Comparison of ENCODE assay signal across 7 mouse cellular contexts in genomic region chr5:117286286-117286685, GRCm38 (mm10). TPM values are rescaled to one million over a fixed set of nuclear protein-coding genes. Genes with fewer than 3 reads are reported as not detected.
A peak's percentile ranks its signal among the peaks of the same experiment; 100 is the strongest.
DNase-seq lines count a peak whose midpoint lies in the region; ATAC-seq lines count a peak whose summit lies in the region.

No protein-coding gene starts in this region.

- peak overlapping the region; percentile 71 for H3K4me2 ChIP-seq in forebrain, embryonic 13.5 days
- peak overlapping the region; percentile 71 for H3K4me2 ChIP-seq in liver, embryonic 11.5 days
- peak overlapping the region; percentile 87 for H3K4me2 ChIP-seq in stomach, embryonic 16.5 days (ENCODE audit: low read depth, low read length)

- 49% methylated on average over 3 of the region's 3 CpGs for WGBS in forebrain, embryonic 13.5 days
- WGBS in liver, embryonic 11.5 days, result 63% methylated on average over 3 of the region's 3 CpGs
- WGBS in stomach, embryonic 16.5 days, result 51% methylated on average over 3 of the region's 3 CpGs

- peaks cover 37% of the 10 kb centered on the region for H3K36me3 ChIP-seq in megakaryocyte, embryonic 14.5 days (replicated peaks; ENCODE audit: low read length)
- H3K36me3 ChIP-seq in forebrain, embryonic 13.5 days (ENCODE audit: poor library complexity, severe bottlenecking), result peaks cover 42% of the 10 kb centered on the region
- H3K36me3 ChIP-seq in liver, embryonic 11.5 days (ENCODE audit: control insufficient read depth, insufficient read depth, low read length), result peaks cover 20% of the 10 kb centered on the region; the same call in 1 of the 2 replicates
- peaks cover 7% of the 10 kb centered on the region; the same call in 1 of the 2 replicates for H3K36me3 ChIP-seq in stomach, embryonic 16.5 days (ENCODE audit: control insufficient read depth, insufficient read depth, low read length)

- no peak for ATAC-seq in megakaryocyte, adult 5-6 weeks (ENCODE audit: poor library complexity, severe bottlenecking)
- no peak for ATAC-seq in forebrain, embryonic 13.5 days
- no peak for ATAC-seq in liver, embryonic 11.5 days (replicated peaks; ENCODE audit: low FRiP score)
- no peak for ATAC-seq in stomach, embryonic 16.5 days (ENCODE audit: insufficient read depth, low FRiP score)
- no peak for ATAC-seq in cerebellum, adult (ENCODE audit: insufficient number of reproducible peaks, low FRiP score, low TSS enrichment)

- H3K9ac ChIP-seq in forebrain, embryonic 13.5 days, result peak overlapping the region; percentile 86
- peak overlapping the region; percentile 85 for H3K9ac ChIP-seq in liver, embryonic 11.5 days (ENCODE audit: low read depth, low read length)
- H3K9ac ChIP-seq in stomach, embryonic 16.5 days (ENCODE audit: low read length), result peak overlapping the region; percentile 91

- DNase-seq in liver, embryonic 11.5 days (ENCODE audit: low spot score), result no peak
- no peak for DNase-seq in cerebellum, postnatal 36 days

- peak overlapping the region; percentile 92 for H3K4me3 ChIP-seq in megakaryocyte, embryonic 14.5 days (replicated peaks)
- H3K4me3 ChIP-seq in forebrain, embryonic 13.5 days, result peak overlapping the region; percentile 72
- peak overlapping the region; percentile 83 for H3K4me3 ChIP-seq in liver, embryonic 11.5 days (ENCODE audit: low read depth, low read length)
- H3K4me3 ChIP-seq in stomach, embryonic 16.5 days (replicated peaks; ENCODE audit: low read length), result peak overlapping the region; percentile 95

- peaks cover 32% of the 10 kb centered on the region for H3K4me1 ChIP-seq in megakaryocyte, embryonic 14.5 days
- peaks cover 37% of the 10 kb centered on the region for H3K4me1 ChIP-seq in forebrain, embryonic 13.5 days
- H3K4me1 ChIP-seq in liver, embryonic 11.5 days (replicated peaks; ENCODE audit: control insufficient read depth, insufficient read depth, low read length), result peaks cover 17% of the 10 kb centered on the region
- peaks cover 22% of the 10 kb centered on the region for H3K4me1 ChIP-seq in stomach, embryonic 16.5 days (ENCODE audit: control insufficient read depth, insufficient read depth, low read length)

- H3K27ac ChIP-seq in forebrain, embryonic 13.5 days, result no peak overlapping the region
- H3K27ac ChIP-seq in liver, embryonic 11.5 days (ENCODE audit: low read depth, low read length), result no peak overlapping the region
- H3K27ac ChIP-seq in stomach, embryonic 16.5 days (ENCODE audit: low read length), result no peak overlapping the region; the same call in 1 of the 2 replicates

- peaks cover 2% of the 10 kb centered on the region for H3K27me3 ChIP-seq in megakaryocyte, embryonic 14.5 days (replicated peaks)
- no peaks in the 10 kb centered on the region for H3K27me3 ChIP-seq in forebrain, embryonic 13.5 days
- no peaks in the 10 kb centered on the region for H3K27me3 ChIP-seq in liver, embryonic 11.5 days (replicated peaks; ENCODE audit: control insufficient read depth, insufficient read depth, low read length)
- H3K27me3 ChIP-seq in stomach, embryonic 16.5 days (ENCODE audit: control insufficient read depth, insufficient read depth, low read length), result no peaks in the 10 kb centered on the region

- H3K9me3 ChIP-seq in megakaryocyte, embryonic 14.5 days, result peaks cover 5% of the 10 kb centered on the region
- H3K9me3 ChIP-seq in forebrain, embryonic 13.5 days (replicated peaks), result no peaks in the 10 kb centered on the region
- no peaks in the 10 kb centered on the region for H3K9me3 ChIP-seq in liver, embryonic 11.5 days (ENCODE audit: control insufficient read depth, low read length)
- 0 out of 2 replicates have a peak, but pooled peaks cover 3% of the 10 kb centered on the region for H3K9me3 ChIP-seq in stomach, embryonic 16.5 days (replicated peaks; ENCODE audit: control insufficient read depth, low read length)

RNA-seq across cellular contexts. Expression of gene Pebp1, which starts 1.1 kb away (rescaled TPM):
- polyA plus RNA-seq in megakaryocyte, embryonic 14.5 days (2012; ENCODE audit: insufficient read depth, low replicate concordance), result 298 and 687 TPM in 2 replicates
- 63.2 and 65.1 TPM in 2 replicates for total RNA-seq in megakaryocyte, adult 5-6 weeks (2015)
- 29.2 and 32.2 TPM in 2 replicates for total RNA-seq in megakaryocyte, adult 5-6 weeks (2017)
- polyA plus RNA-seq in forebrain, embryonic 13.5 days (2015; fragmentation: Nextera tagmentation; extraction: Ambion mirVana), result 1,080 and 1,130 TPM in 2 replicates
- polyA plus RNA-seq in liver, embryonic 11.5 days (2014; fragmentation: Nextera tagmentation; extraction: Ambion mirVana), result 572 and 580 TPM in 2 replicates
- 666 and 677 TPM in 2 replicates for polyA plus RNA-seq in stomach, embryonic 16.5 days (2015; fragmentation: Nextera tagmentation; extraction: Ambion mirVana)

RNA-seq across cellular contexts. Expression of gene Vsig10, which starts 32.6 kb away (rescaled TPM):
- 0.23 TPM in 1 of 2 replicates, not detected in the other for polyA plus RNA-seq in megakaryocyte, embryonic 14.5 days (2012; ENCODE audit: insufficient read depth, low replicate concordance)
- total RNA-seq in megakaryocyte, adult 5-6 weeks (2015), result 1.4 and 3.9 TPM in 2 replicates
- total RNA-seq in megakaryocyte, adult 5-6 weeks (2017), result 0.94 and 2.0 TPM in 2 replicates
- polyA plus RNA-seq in forebrain, embryonic 13.5 days (2015; fragmentation: Nextera tagmentation; extraction: Ambion mirVana), result 0.98 and 2.6 TPM in 2 replicates
- polyA plus RNA-seq in liver, embryonic 11.5 days (2014; fragmentation: Nextera tagmentation; extraction: Ambion mirVana), result 1.4 and 2.2 TPM in 2 replicates
- 20.7 and 22.5 TPM in 2 replicates for polyA plus RNA-seq in stomach, embryonic 16.5 days (2015; fragmentation: Nextera tagmentation; extraction: Ambion mirVana)
